Mouse (Mus musculus): ENCODE data around the gene 1700088E04Rik.

The 1700088E04Rik gene

DNA sequence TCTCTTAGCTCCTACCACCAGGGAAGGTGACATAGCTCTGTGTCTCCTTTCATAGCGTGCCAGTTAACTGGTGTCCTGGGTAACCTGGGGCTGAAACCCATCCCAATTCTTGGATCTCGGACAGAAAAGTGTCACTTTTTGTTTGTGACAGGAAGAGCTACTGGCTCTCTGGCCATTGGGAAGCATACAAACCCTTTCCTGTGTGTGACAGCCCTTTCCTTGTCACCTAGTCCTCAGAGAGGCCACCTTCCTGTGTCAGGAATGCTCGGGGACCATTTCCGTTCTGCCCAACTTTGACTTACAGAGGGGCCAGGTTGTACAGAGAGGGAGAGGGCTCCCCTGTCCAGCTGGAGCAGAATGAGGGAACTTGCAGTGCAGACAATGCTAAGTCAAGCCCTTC, 41.6 kb downstream of the 1700088E04Rik start:
- no peak for DNase-seq (ENCODE audit: low spot score in 2 of 2)

DNA sequence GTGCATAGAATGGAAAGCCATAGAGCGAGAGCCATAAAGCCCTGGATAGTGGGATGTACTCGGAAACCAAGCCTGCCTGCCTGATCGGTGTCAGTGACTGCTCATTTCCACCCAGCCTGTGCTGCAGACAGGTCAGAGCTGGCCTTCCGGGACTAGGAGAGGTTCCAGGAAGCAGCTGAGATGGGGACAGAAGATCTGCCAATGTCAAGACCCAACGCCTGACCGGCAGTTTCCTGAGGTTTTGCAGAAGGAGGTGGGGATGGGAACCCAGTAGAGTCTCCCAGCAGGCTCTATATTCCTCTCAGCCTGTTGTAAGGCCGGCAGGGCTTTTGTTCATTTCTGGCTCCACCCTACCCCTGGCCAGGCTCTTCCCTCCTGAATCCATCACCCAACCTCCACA, 42.2 kb downstream of the 1700088E04Rik start:
- DNase-seq (ENCODE audit: low spot score in 2 of 2) = no peak

GRCm38 (mm10) chr15:79098220-79098619, 42.8 kb downstream of the 1700088E04Rik start:
- DNase-seq (ENCODE audit: low spot score in 2 of 2) = no peak

- DNase-seq (ENCODE audit: low spot score in 2 of 2) = no peak
Observed at GRCm38 (mm10) chr15:79097611-79098025, 43.4 kb downstream of the 1700088E04Rik start.

GRCm38 (mm10) chr15:79097135-79097534, 43.9 kb downstream of the 1700088E04Rik start:
- no peak for DNase-seq (ENCODE audit: low spot score in 2 of 2)

DNA sequence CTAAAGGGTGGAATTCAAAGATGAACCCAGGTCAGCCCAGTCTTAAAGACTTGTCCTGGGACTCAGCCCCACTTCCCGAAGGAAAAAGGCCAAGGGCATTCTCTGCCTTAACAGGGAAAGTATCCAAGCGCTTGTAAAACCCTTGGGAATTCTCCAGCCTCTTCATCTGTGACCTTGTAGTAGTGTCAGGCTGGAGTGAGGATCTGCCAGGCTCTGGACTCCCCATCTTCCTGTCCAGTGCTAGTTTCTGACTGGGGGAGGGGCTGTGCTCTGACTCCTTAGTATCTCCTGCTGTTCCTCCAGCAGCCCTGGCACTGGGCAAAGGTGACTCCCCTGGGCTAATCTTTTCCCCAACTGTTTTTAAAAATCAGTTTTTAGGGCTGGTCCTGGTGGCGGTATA, 44.5 kb downstream of the 1700088E04Rik start:
- no peak for DNase-seq (ENCODE audit: low spot score in 2 of 2)

DNA sequence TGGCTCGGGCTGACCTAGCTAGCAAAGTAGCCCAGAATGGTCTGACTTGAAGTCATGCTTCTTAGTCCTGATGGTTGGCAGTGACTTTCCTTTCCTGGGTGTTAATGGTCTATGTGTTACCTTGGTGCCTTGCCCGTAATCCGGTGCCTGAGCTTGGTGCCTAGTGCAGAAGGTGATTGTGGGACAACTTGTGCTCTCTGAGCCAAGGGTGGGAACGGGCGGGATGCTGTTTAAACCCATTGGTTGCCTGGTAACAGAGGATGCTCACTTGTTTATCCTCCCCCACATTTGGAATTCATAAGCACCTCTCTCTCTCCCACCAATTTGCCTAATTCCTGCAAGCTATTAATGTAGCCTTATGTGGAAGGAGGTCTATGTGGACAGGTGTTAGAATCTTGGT, 45.6 kb downstream of the 1700088E04Rik start:
- no peak for DNase-seq (ENCODE audit: low spot score in 2 of 2)

DNA sequence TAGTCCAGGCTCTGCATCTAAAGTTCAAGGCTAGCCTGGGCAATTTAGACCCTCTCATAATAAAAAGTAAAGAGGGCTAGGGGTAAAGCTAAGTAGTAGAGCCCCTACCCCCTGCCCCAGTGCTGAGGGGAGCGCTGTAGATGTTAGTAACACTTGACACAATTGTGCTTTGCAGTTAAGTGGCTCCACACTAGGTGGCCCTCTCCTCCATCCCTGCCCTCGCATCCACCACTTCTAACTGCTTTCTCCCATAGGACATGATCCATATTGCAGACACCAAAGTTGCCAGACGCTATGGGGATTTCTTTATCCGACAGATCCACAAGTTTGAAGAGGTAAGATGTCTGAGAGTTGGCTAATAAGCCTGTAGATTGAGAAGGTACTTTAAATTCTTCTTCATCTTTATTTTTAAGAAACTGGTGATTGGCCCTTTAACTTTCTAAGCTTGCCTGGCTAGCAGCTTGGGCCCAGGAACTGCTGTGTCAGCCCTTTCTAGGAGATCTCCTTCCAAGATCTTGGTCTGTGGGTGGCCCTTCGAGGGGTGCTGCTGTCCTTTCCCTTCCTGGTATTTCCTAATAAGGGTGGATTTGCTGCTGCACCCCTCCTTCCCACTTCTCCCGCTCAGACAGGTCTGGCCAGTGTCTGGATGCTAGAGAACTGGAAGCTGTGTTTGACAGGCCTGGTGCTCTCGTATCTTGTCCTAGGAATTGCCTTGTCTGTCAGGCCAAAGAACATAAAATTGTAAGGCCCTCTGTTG, 47.8 kb downstream of the 1700088E04Rik start:
- DNase-seq (ENCODE audit: low spot score in 2 of 2) = no peak

DNA sequence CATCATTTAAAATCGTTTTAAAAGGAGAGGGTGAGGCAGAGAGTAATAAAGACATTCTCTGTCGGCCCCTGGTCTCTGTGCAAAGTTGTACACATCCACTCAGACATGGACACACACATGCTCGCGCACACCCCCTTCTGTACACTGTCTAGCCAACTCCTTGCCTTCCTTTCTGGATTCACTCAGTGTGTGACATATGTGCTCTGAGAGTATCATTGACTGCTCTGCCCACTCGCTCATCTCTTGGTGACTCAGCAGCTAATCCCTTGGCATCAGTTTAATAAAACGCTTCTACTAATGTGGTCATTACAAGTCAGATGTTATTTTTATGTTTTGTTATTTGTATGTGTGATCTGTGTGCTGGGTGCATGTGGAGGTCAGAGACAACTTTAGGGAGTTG, 48.8 kb downstream of the 1700088E04Rik start:
- DNase-seq (ENCODE audit: low spot score in 2 of 2) = no peak

DNA sequence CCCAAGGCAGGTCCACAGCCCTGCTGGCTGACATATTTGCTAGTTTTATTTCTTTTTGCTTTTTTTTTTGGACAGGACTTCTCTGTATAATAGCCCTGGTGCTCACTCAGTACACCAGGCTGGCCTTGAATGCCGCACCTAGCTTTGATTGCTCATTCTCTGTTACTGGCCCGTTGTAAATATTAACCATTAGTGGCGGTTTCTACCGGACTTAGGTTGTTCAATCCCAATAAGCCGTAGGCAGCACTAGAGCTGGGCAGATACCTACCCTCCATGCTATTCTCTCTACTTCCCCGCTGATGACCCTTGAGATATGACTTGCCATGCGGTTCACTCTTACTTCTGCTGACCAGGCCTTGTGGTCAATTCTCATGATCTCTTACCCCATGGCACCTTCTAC, 61.5 kb downstream of the 1700088E04Rik start:
- DNase-seq (ENCODE audit: low spot score in 2 of 2) = no peak

Measured in right cerebral cortex, postnatal 36 days (tissue).